Mouse (Mus musculus) ES-E14 (cell line): Measurements from ENCODE around the gene 2810006K23Rik. TPM values are rescaled to one million over a fixed set of nuclear protein-coding genes. Genes with fewer than 3 reads are reported as not detected.

Source experiments
- DNase-seq: peaks from one replicate; pipeline ENCODE4 v3.0.0-alpha.2; 2013; ENCODE audit warnings: low read depth, low spot score
- H3K27ac ChIP-seq: 2 replicates; pipeline ENCODE4 v1.5.1; 2012; ENCODE audit warnings: low read depth, mild to moderate bottlenecking, low read length, moderate library complexity, mixed read lengths; ENCODE audit not compliant: poor library complexity, insufficient read depth, severe bottlenecking
- H3K36me3 ChIP-seq: 2 replicates; pipeline ENCODE4 v1.6.1; 2012; ENCODE audit warnings: mild to moderate bottlenecking, low read length, moderate library complexity, mixed read lengths; ENCODE audit not compliant: control insufficient read depth, poor library complexity, insufficient read depth, severe bottlenecking
- H3K4me1 ChIP-seq, 2 experiments: fragments of 150-350 bp in 1 of 2; sonication (generic) in 1 of 2; 2 replicates each; pipeline ENCODE4 v1.6.1; 2012; ENCODE audit warnings: low read length in 2 of 2, mild to moderate bottlenecking in 1 of 2, mixed read lengths in 1 of 2; ENCODE audit not compliant: control insufficient read depth in 2 of 2, insufficient read depth in 2 of 2, poor library complexity in 1 of 2
- H3K4me3 ChIP-seq, 2 experiments: fragments of 150-350 bp in 1 of 2; sonication (generic) in 1 of 2; 2 replicates each; pipeline ENCODE4 v1.5.1; 2012; ENCODE audit warnings: low read length in 2 of 2, low read depth in 1 of 2, mild to moderate bottlenecking in 1 of 2, mixed read lengths in 1 of 2; ENCODE audit not compliant: insufficient read depth in 1 of 2, poor library complexity in 1 of 2, severe bottlenecking in 1 of 2
- H3K9ac ChIP-seq: 2 replicates; pipeline ENCODE4 v1.6.1; 2012; ENCODE audit warnings: low read depth, mild to moderate bottlenecking, low read length, mixed read lengths; ENCODE audit not compliant: poor library complexity, insufficient read depth, severe bottlenecking
- H3K9me3 ChIP-seq: fragments of 150-350 bp; sonication (generic); 2 replicates; pipeline ENCODE4 v1.6.1; 2012; ENCODE audit warnings: low read depth, mild to moderate bottlenecking, low read length; ENCODE audit not compliant: control insufficient read depth, insufficient read depth
- CHD2 ChIP-seq: IDR thresholded peaks from 2 replicates; pipeline ENCODE4 v1.6.1; 2014; ENCODE audit warnings: mild to moderate bottlenecking, low read depth, low read length, inconsistent platforms
- HCFC1 ChIP-seq: IDR thresholded peaks from 2 replicates; pipeline ENCODE4 v1.6.1; 2012; ENCODE audit warnings: low read length, inconsistent platforms, borderline replicate concordance; ENCODE audit not compliant: insufficient read depth
- MAFK ChIP-seq: IDR thresholded peaks from 2 replicates; pipeline ENCODE4 v1.6.1; 2014; ENCODE audit warnings: mild to moderate bottlenecking, low read depth, low read length, inconsistent platforms; ENCODE audit not compliant: insufficient read depth
- ZC3H11A ChIP-seq: IDR thresholded peaks from 2 replicates; pipeline ENCODE4 v1.6.1; 2012; ENCODE audit warnings: low read depth, mild to moderate bottlenecking, inconsistent platforms, low read length, borderline replicate concordance
- ZNF384 ChIP-seq: IDR thresholded peaks from 2 replicates; pipeline ENCODE4 v1.6.1; 2012; ENCODE audit warnings: low read depth, low read length, inconsistent platforms
- in situ Hi-C, 2 experiments: fragments of 600-800 bp; cut with MboI; formaldehyde crosslinking; loops; one replicate each; pipeline ENCODE4 v1.15.1; 2025; ENCODE audit warnings: low sequenced_read_pairs in 2 of 2, inconsistent platforms in 1 of 2; ENCODE audit not compliant: unreplicated experiment in 2 of 2
- total RNA-seq: library from RNA; depleted of rRNA; stranded (reverse); fragments of 300-350 nt; gene quantifications from 2 replicates; pipeline ENCODE4 v1.2.3, GENCODE M21; 2012

2810006K23Rik gene
- total RNA-seq, 1 experiment, result 7.3 TPM

- no peak for DNase-seq
- H3K4me1 ChIP-seq, result peaks cover 4 to 16% of the 10 kb centered on the region in 2 experiments; a peak in 2 of 4 replicates
- peaks cover 30% of the 10 kb centered on the region for H3K36me3 ChIP-seq
- no peaks in the 10 kb centered on the region for H3K9me3 ChIP-seq
- H3K27ac ChIP-seq, result no peak overlapping the region
- peak overlapping the region in 1 of 2 experiments; percentile 13; a peak in 1 of 4 replicates for H3K4me3 ChIP-seq
- no peak overlapping the region for H3K9ac ChIP-seq
- no peak for TF ChIP-seq ZNF384
- TF ChIP-seq CHD2, result no peak
- TF ChIP-seq ZC3H11A, result no peak
- TF ChIP-seq MAFK, result no peak
- TF ChIP-seq HCFC1, result no peak
- in situ Hi-C loops, result no loop called here
Observed at GRCm38 (mm10) chr5:124351111-124351560, 23.2 kb downstream of the 2810006K23Rik start.

- Histone ChIP-seq H3K4me1 (peaks cover 5 to 17% of the 10 kb centered on the region in 2 experiments; a peak in 3 of 4 replicates), H3K27ac (no peak overlapping the region), H3K9me3 (no peaks in the 10 kb centered on the region), H3K4me3 (peak overlapping the region; percentile 54 to 99; a peak in 2 of 4 replicates), H3K9ac (peak overlapping the region; percentile 4; the same call in 1 of the 2 replicates), H3K36me3 (peaks cover 26% of the 10 kb centered on the region)
- no peak for TF ChIP-seq CHD2
- no peak for TF ChIP-seq ZC3H11A
- TF ChIP-seq MAFK, result no peak
- TF ChIP-seq ZNF384, result no peak
- TF ChIP-seq HCFC1, result no peak
- in situ Hi-C loops, result no loop called here
- no peak for DNase-seq
Observed at GRCm38 (mm10) chr5:124351604-124352003, 23.7 kb downstream of the 2810006K23Rik start.

- peak overlapping the region; percentile 88 for H3K27ac ChIP-seq
- no peak for TF ChIP-seq MAFK
- TF ChIP-seq CHD2, result no peak
- no peak for TF ChIP-seq ZNF384
- no peak for TF ChIP-seq ZC3H11A
- no peak for TF ChIP-seq HCFC1
- peak overlapping the region; percentile 87 to 99 for H3K4me3 ChIP-seq
- H3K4me1 ChIP-seq, result peaks cover 7 to 18% of the 10 kb centered on the region in 2 experiments; a peak in 3 of 4 replicates
- H3K9ac ChIP-seq, result peak overlapping the region; percentile 100
- H3K9me3 ChIP-seq, result no peaks in the 10 kb centered on the region
- DNase-seq, result peak; percentile 51
- in situ Hi-C loops, result no loop called here
- peaks cover 23% of the 10 kb centered on the region for H3K36me3 ChIP-seq
Observed at GRCm38 (mm10) chr5:124352141-124352920, 24.4 kb downstream of the 2810006K23Rik start.

DNA sequence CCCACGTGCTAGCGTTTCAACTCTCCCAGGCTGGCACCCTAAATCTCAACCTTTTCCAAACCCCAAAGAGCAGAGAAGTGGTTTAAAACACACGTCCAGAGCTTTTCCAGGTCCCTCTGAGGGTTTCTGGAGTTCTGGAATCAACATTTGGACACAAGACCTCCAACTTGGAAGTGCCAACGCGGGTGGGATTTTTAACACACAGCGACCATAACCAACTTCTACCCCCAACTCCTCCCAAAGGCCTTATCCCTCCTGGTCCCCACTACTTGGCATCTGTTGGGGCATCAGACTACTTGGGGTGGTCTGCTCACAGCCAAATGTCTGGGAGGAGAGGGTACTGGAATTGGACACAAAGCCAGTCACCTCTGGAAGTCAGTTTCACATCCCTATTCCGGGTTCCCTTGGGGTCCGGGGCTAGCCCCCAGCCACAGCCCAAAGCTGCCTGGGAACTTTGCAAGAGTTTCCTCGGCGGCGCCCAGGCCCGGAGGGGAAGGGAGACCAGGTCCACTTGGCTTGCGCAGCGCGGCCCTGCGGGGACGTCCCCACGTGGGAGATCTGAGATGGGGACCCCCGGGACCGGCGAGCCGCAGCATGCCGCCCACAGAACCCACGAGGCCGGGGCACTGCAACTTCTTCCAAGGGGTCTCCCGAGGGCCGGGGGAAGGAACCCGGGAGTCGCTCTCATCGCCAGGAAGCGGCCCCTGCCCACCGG, 25.3 kb downstream of the 2810006K23Rik start:
- Histone ChIP-seq H3K36me3 (peaks cover 19% of the 10 kb centered on the region), H3K9ac (peak overlapping the region; percentile 100), H3K4me3 (peak overlapping the region; percentile 87 to 99), H3K27ac (peak overlapping the region; percentile 88), H3K9me3 (no peaks in the 10 kb centered on the region), H3K4me1 (peaks cover 7 to 21% of the 10 kb centered on the region in 2 experiments; a peak in 3 of 4 replicates)
- DNase-seq, result no peak
- in situ Hi-C loops, result no loop called here
- TF ChIP-seq ZNF384, result no peak
- TF ChIP-seq ZC3H11A, result no peak
- no peak for TF ChIP-seq MAFK
- TF ChIP-seq HCFC1, result no peak
- no peak for TF ChIP-seq CHD2
